Mouse (Mus musculus) megakaryocyte, embryonic 14.5 days (primary cell): Measurements from ENCODE around the gene Entpd1. TPM values are rescaled to one million over a fixed set of nuclear protein-coding genes. Genes with fewer than 3 reads are reported as not detected.
"Not testable (repeated sequence)": the region's sequence is repeated elsewhere in the genome, so short reads cannot be mapped to it uniquely, and the experiment has no call there.

ENCODE experiments used
- H3K27me3 ChIP-seq: replicated peaks from 2 replicates; pipeline ENCODE3; 2012; ENCODE audit warnings: inconsistent platforms
- H3K36me3 ChIP-seq: replicated peaks from 2 replicates; pipeline ENCODE3; 2012; ENCODE audit warnings: low read length, inconsistent platforms, mixed read lengths
- H3K4me1 ChIP-seq: 2 replicates; pipeline ENCODE4 v1.6.1; 2012; ENCODE audit warnings: inconsistent platforms
- H3K4me3 ChIP-seq: replicated peaks from 2 replicates; pipeline ENCODE3; 2012; ENCODE audit warnings: moderate library complexity, mild to moderate bottlenecking, inconsistent platforms
- H3K9me3 ChIP-seq: 2 replicates; pipeline ENCODE4 v1.6.1; 2012; ENCODE audit warnings: inconsistent platforms
- FLI1 ChIP-seq: IDR thresholded peaks from 2 replicates; pipeline ENCODE4 v1.6.1; 2012; ENCODE audit warnings: low read length, inconsistent platforms, mixed read lengths
- GATA1 ChIP-seq: IDR thresholded peaks from 3 replicates; pipeline ENCODE4 v1.6.1; 2012; ENCODE audit warnings: mixed read lengths, low read length, inconsistent platforms, borderline replicate concordance
- polyA plus RNA-seq: library from polyadenylated mRNA; stranded (reverse); fragments of >175 nt; gene quantifications from 2 replicates; pipeline ENCODE4 v1.2.3, GENCODE M21; 2012; ENCODE audit warnings: low replicate concordance; ENCODE audit not compliant: insufficient read depth

The Entpd1 gene
- polyA plus RNA-seq, 1 experiment, result 1.9 TPM

DNA sequence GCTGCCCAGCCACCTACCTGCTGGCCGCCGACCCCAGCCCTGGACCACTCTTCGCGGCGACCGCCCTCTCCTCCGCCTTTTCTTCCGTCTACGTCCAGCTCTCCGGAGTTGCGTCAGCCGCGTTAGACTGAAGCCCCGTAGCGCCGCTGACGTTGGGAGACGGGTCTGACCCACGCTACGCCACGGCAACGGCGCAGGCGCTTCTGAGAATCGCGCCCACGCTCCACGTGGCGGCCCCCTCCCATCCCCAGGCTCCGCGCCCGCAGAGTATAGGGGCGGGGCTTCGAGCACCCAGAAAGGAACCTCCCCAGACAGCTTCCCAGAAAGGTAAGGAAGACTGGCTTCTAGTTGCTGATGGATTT lies 23.9 kb upstream of the Entpd1 start, which contains the start of gene Aldh18a1:
Gene Aldh18a1 (minus strand): TSS at position 171 of the 362 bp plus-strand sequence.
- H3K36me3 ChIP-seq, result peaks cover 48% of the 10 kb centered on the region
- H3K4me3 ChIP-seq, result peak within 1 kb of the TSS; percentile 99
- peaks cover 63% of the 10 kb centered on the region for H3K4me1 ChIP-seq
- no peaks in the 10 kb centered on the region for H3K27me3 ChIP-seq
- no peaks in the 10 kb centered on the region for H3K9me3 ChIP-seq
- TF ChIP-seq FLI1 (no peak), GATA1 (no peak)

DNA sequence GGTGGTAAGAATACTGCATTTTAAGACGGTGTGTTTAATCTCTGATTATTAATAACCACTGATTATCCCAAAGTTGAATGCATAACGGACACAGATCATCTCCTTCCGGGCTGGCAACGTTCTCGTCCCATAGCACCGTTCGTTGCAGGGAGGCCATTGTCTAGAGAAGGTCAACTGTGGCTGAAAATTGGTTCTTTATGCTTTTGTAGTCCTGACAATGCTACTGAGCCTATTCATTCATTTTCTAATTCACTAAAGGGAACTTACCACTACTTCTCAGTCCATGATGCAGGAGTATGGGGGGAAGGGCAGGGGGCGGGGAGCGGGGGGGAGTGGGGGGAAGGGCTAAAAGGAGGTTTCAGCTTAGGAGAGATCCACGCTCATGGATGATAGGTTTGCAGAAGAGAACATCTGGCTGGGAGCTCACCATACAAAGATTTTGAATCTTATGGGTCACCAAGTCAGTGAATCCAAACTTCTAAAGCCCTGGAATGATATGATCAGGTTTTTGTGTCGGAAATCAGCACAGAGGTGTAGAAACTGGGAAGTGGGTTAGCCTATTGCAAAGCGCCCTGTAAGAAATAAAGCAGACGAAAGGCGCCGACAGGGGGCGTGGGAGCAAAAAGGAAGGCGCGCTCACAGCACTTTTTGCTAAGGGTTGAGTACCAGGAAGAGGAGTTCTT lies 23.2 kb upstream of the Entpd1 start:
- Histone ChIP-seq H3K4me1 (peaks cover 56% of the 10 kb centered on the region), H3K9me3 (no peaks in the 10 kb centered on the region), H3K4me3 (peak overlapping the region; percentile 99), H3K27me3 (no peaks in the 10 kb centered on the region), H3K36me3 (peaks cover 42% of the 10 kb centered on the region)
- TF ChIP-seq GATA1 (no peak), FLI1 (no peak)

DNA sequence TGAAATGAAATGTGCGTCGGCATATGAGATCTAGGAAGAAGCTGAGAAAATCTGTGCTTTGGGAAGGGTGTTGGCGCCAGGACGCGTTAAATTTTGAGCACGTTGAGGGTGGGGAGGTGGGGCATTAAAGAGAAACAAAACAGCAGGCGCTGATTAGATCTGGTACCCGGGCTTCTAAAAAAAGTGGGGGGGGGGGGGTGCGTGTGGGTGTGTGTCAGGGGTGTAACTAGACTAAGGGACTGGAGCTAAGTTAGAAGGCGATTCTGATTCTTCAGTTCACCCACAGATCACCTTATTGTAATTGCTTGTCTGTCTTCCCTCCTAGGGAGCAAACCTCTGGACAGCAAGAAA lies 22.7 kb upstream of the Entpd1 start:
- Histone ChIP-seq H3K4me3 (peak overlapping the region; percentile 99), H3K27me3 (no peaks in the 10 kb centered on the region), H3K36me3 (peaks cover 43% of the 10 kb centered on the region), H3K9me3 (no peaks in the 10 kb centered on the region), H3K4me1 (peaks cover 52% of the 10 kb centered on the region)
- TF ChIP-seq GATA1, result no peak
- no peak for TF ChIP-seq FLI1

DNA sequence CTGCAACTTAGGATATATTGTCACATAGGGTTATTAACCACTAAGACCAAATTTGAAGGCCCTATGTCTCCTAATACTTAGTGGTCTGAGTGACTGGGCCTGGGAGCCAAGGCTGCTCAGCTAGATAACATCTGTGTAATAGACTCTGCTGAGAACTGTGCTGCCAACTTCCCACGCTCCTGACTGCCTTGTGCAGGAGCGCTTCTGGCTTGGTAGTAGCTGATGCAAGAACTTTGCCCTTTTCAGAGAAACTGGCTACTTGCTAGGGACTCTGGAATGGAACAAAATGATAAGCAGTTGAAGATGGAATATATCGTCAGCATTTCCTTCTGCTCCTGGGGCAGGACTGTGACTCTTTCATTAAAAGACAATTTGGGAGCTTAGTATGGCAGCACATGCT lies 16.9 kb upstream of the Entpd1 start:
- Histone ChIP-seq H3K4me1 (peaks cover 16% of the 10 kb centered on the region), H3K9me3 (no peaks in the 10 kb centered on the region), H3K27me3 (no peaks in the 10 kb centered on the region), H3K36me3 (peaks cover 60% of the 10 kb centered on the region), H3K4me3 (no peak overlapping the region)
- TF ChIP-seq GATA1 (no peak), FLI1 (no peak)

DNA sequence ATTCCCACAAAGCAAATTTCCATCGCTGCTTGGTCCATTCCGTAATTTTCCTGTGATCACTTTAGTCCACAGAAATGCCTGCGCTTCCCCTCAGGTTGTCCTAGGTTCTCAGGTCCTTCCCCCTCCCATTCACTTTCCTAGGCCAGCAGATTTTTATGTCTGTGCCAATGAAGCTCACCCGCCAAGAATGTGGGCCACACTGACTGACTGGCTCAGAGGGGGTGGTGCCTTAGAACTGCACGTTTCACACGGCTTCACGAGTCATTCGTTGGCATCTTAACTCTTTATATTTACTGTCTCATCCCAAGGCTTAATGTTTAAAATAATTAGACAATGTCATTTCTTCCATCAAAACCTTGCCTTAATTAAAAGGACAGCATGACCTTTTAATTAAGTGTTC lies 16.3 kb upstream of the Entpd1 start:
- Histone ChIP-seq H3K36me3 (peaks cover 54% of the 10 kb centered on the region), H3K9me3 (no peaks in the 10 kb centered on the region), H3K27me3 (no peaks in the 10 kb centered on the region), H3K4me1 (peaks cover 10% of the 10 kb centered on the region; the same call in 1 of the 2 replicates), H3K4me3 (no peak overlapping the region)
- TF ChIP-seq GATA1 (no peak), FLI1 (no peak)

DNA sequence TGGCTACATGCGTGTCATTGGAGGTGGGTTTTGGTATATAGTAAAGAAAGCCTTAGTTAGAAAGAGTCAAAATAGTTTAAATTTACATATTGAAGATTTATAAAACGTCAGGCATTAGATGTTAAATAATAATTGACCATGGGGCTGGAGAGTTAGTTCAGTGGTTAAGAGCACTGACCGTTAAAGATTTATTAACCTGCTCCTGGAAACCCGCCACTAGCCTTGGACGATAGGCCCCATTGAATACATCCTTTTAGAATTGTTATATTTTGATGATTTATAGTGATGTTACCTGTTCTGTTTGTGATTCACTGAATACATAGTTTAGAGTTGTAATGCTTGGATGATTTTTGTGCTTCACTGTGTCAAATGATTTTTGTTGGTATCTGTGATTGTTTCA lies 11.3 kb upstream of the Entpd1 start:
- H3K27me3 ChIP-seq, H3K4me3 ChIP-seq, H3K9me3 ChIP-seq: not testable (repeated sequence)
- Histone ChIP-seq H3K36me3 (peaks cover 72% of the 10 kb centered on the region), H3K4me1 (peaks cover 15% of the 10 kb centered on the region)

DNA sequence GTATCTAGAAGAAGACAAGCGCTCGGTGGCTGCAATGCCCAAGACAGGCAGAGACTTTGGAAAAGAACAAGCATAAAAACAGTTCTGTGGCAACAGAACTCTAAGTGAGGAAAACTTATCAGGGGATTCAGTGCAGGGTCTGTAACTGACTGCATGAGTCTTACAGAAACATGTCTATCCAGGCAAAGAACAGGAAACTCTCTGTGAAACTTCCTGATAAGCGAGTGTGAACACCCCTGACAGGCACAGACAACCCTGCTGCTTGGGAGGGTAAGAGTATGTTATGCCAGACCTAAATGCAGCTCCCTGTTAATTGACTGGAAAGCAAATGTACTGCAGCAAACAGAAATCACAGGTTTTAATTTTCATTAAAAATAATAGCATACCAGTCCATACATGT lies 10.3 kb upstream of the Entpd1 start:
- Histone ChIP-seq H3K4me1 (peaks cover 14% of the 10 kb centered on the region), H3K27me3 (no peaks in the 10 kb centered on the region), H3K36me3 (peaks cover 72% of the 10 kb centered on the region), H3K9me3 (no peaks in the 10 kb centered on the region), H3K4me3 (no peak overlapping the region)
- TF ChIP-seq FLI1 (no peak), GATA1 (no peak)

DNA sequence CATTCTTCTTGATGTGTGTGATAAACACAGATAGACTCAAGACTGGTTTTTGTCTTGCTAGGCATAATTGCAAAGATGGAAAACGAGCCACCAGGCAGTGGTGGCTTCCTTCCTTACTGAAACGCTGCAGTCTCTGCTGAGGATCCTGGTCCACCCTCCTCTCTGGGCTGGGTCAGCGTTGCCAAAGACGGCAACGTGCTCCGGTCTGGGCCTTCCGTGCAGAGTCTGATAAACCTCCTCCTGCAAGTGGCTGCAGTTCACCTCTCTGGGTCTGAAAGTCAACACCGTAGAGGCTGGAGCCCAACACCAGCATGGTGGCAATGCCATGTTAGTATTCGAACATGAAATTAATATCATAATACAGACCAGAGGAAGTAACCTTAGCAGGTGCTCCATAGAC lies 7.0 kb upstream of the Entpd1 start:
- Histone ChIP-seq H3K27me3 (no peaks in the 10 kb centered on the region), H3K9me3 (no peaks in the 10 kb centered on the region), H3K4me1 (peaks cover 14% of the 10 kb centered on the region), H3K4me3 (no peak overlapping the region), H3K36me3 (peaks cover 84% of the 10 kb centered on the region)
- TF ChIP-seq GATA1 (no peak), FLI1 (no peak)

DNA sequence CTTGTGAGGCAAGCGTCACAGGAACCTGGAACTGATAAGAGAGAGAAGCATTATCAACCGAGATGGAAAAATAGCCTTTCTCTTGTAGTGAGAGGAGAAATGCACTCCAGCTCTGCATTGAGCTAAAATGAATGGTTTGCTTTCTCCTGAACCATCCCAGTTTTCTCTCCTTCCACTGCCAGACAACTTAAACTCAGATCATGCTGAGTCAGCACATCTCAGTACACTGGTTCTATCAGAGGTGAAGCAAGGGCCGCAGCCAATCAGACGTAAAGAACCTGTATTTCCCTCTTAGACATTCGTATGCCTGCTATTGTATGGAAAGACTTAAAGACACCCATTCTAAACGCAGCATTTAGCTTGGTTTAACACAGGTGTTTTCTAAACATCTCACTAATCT lies 4.5 kb upstream of the Entpd1 start:
- TF ChIP-seq GATA1 (no peak), FLI1 (no peak)
- Histone ChIP-seq H3K9me3 (no peaks in the 10 kb centered on the region), H3K27me3 (no peaks in the 10 kb centered on the region), H3K4me3 (no peak overlapping the region), H3K4me1 (peaks cover 21% of the 10 kb centered on the region), H3K36me3 (peaks cover 79% of the 10 kb centered on the region)

DNA sequence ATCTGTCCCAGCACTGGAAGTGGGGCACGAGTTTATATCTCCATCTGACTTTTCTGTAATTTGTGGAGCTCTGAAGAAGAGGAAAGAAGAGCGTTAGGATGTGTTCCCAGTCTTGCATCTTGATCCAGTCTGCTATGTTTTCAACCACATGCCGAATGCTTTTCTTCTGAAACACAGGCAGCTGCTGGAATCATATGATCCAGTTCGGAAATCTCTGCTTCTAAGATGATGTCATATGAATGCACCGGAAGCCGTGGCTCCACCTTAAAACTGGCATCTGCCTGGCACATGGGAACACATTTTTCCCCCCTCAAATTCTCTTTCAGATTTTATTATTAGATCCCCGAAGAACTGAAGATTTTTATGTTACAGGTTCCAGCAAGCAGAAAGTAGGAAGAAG lies 2.6 kb downstream of the Entpd1 start:
- Histone ChIP-seq H3K27me3 (peaks cover 7% of the 10 kb centered on the region), H3K9me3 (no peaks in the 10 kb centered on the region), H3K36me3 (peaks cover 8% of the 10 kb centered on the region), H3K4me1 (peaks cover 19% of the 10 kb centered on the region), H3K4me3 (no peak overlapping the region)
- TF ChIP-seq FLI1 (no peak), GATA1 (no peak)

DNA sequence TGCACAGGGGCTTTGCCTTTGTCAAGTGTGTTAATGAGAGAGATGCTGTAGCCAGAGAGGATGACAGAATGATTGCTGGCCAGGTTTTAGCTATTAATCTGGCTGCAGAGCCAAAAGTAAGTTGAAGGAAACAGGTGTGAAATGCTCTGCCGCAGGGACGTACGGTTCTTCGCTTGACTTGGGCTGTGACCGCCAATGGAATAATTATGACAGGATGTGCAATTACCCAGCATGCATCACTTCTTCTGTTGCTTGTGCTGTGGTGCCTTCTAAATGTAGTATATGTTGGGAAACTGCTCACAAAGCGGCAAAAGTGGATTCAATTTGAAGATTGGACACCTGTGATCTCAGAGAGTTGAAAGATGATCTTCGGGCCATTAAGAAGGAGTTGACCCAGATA lies 3.9 kb downstream of the Entpd1 start:
- Histone ChIP-seq H3K27me3 (peaks cover 7% of the 10 kb centered on the region), H3K4me1 (peaks cover 19% of the 10 kb centered on the region), H3K36me3 (no peaks in the 10 kb centered on the region), H3K4me3 (no peak overlapping the region), H3K9me3 (no peaks in the 10 kb centered on the region)
- TF ChIP-seq FLI1, result no peak
- no peak for TF ChIP-seq GATA1

DNA sequence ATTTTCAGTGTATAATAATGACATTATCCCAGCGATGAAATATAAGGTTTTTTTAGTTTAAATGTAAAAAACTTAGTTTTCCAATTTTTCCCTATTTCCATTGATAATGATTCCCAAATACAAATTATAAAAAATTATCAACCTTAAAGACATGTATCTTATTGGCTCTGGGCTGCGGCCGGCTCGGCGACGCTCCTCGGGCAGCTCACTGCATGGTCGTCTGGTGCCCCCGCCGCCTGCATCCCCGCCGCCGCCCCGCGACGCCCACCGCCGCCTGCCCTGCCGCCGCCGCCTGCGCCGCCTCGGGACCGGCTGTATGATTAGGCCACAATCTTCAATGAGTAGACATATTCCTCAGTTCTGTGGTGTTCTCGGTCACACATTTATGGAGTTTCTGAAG lies 9.4 kb downstream of the Entpd1 start:
- H3K27me3 ChIP-seq, H3K4me3 ChIP-seq, H3K4me1 ChIP-seq, H3K9me3 ChIP-seq, H3K36me3 ChIP-seq: not testable (repeated sequence)
